Mouse (Mus musculus): ENCODE results near the gene Notch1.

- TF ChIP-seq CTCF (IDR thresholded peaks at IDR 0.05; ENCODE audit: borderline replicate concordance, control insufficient read depth, extremely low read depth, insufficient read depth, low read length, poor library complexity) (no peak), POLR2A (IDR thresholded peaks at IDR 0.05; ENCODE audit: control insufficient read depth, extremely low read depth, insufficient read depth, low read length, poor library complexity) (no peak)
Observed at GRCm38 (mm10) chr2:26553904-26554303, 37.4 kb upstream of the Notch1 start.
